Mouse (Mus musculus): ENCODE measurements around the gene Ccdc87.
"Not testable (repeated sequence)": the region's sequence is repeated elsewhere in the genome, so short reads cannot be mapped to it uniquely, and the experiment has no call there.

Gene Ccdc87

GRCm38 (mm10) chr19:4838526-4839140, 533 bp upstream of the Ccdc87 start:
- in situ Hi-C loops (cut with MboI, MseI), result no loop called here

- in situ Hi-C loops (cut with MboI, MseI), result no loop called here
Measured at GRCm38 (mm10) chr19:4840848-4841247, 1.7 kb downstream of the Ccdc87 start.

- in situ Hi-C loops (cut with MboI, MseI), result no loop called here
Measured at GRCm38 (mm10) chr19:4842611-4843010, 3.4 kb downstream of the Ccdc87 start.

DNA sequence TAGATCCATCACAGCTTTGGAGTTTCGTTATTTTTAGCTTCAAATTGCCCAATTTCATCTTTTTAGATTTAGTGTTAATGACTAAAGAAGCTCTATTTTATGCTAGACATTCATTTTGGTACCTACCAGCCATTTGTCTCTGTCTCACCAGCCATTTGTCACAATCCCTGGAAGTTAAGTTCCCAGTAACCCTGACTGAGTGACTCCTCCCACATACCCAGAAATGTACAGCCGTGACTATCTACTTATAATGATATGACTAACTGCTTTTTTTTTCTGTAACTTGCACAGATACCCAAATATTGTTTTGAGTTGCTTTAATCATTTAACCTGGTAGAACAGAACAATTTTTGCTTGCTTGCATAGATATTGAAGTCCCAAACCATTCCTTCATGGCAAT, 6.7 kb downstream of the Ccdc87 start:
- in situ Hi-C loops (cut with MboI, MseI), result no loop called here

GRCm38 (mm10) chr19:4847490-4847889, 8.3 kb downstream of the Ccdc87 start:
- in situ Hi-C loops (cut with MboI, MseI), result no loop called here

- in situ Hi-C loops (cut with MboI, MseI), result no loop called here
Measured at GRCm38 (mm10) chr19:4849800-4850199, 10.6 kb downstream of the Ccdc87 start.

DNA sequence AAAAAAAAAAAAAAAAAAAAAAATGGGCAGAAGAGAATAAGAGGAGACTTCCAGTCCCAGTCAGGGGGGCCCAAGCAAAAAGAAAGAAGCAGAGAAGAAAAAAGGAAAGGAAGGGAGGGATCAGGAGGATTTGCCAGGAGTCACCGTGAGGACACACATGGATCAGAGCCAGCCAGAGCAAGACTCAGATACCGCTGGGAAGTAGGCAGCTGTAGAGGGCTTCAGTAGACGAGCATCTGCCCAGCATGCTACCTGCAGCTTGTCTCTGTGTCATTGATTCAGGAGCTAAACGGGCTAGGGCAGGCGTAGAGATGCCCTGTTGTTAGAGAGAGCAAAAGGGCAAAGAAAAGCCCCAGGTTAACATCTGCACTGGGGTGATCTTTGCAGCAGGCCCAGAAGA, 11.1 kb downstream of the Ccdc87 start:
- in situ Hi-C loops (cut with MboI, MseI), result no loop called here

GRCm38 (mm10) chr19:4854552-4855469, 15.6 kb downstream of the Ccdc87 start, which contains the start of gene Ctsf:
Gene Ctsf, plus strand, starts transcription at chr19:4855130.
- in situ Hi-C loops (cut with MboI, MseI), result no loop called here

DNA sequence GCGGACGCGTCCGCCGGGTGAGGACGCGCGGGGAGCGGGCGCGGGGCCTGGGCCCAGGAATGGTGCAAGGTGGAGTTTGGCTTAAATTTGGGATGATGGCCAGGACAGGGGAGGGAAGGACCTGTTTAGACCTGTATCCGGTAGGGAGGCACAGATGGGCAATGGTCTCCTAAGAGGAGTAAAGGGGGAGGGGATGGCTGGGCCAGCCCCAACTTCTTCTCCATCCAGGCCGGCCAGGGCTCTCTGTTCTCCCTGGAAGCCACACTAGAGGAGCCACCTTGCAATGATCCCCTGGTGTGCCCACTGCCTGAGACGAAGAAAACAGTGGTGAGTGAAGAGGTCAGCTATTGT, 16.3 kb downstream of the Ccdc87 start:
- in situ Hi-C loops (cut with MboI, MseI), result no loop called here

- in situ Hi-C loops (cut with MboI, MseI), result no loop called here
Measured at GRCm38 (mm10) chr19:4855951-4856350, 16.8 kb downstream of the Ccdc87 start.

DNA sequence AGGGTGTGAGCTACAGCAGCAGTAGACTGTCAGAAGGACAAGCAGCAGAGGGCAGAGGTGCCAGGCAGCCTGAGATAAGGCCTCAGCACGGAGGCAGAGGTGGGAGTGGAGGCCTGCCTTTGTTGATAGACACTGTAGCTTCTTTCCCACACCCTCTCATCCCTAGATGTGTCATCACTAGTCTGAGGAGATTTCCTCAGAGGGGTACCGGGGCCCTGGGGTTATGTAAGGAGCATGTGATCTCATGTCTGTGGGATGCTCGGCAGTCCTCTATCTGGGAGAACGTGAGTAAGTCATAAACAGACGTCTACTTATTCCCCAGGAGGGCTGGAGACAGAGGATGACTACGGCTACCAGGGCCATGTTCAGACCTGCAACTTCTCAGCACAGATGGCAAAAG, 19.9 kb downstream of the Ccdc87 start:
- in situ Hi-C loops (cut with MboI, MseI), result no loop called here

DNA sequence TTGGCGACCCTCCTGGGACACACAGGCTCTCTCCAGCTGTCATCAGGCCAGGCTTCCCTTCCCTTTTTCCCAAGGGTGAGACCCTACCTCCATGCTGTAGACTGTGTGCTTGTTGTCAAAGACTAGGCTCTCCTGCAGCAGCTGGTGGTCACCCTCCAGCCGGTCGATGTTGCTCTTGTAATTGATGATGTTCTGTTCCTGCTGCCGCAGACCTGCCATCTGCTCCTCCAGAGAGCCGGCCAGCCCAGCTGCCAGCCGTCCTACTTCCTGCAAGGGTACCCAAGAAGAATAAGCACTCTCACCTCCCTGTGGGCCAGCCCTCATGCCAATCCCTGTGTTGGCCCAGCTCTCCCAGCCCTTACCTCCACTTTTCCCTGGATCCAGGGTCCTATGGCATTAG, 23.9 kb downstream of the Ccdc87 start:
- in situ Hi-C loops (cut with MboI, MseI), result no loop called here

DNA sequence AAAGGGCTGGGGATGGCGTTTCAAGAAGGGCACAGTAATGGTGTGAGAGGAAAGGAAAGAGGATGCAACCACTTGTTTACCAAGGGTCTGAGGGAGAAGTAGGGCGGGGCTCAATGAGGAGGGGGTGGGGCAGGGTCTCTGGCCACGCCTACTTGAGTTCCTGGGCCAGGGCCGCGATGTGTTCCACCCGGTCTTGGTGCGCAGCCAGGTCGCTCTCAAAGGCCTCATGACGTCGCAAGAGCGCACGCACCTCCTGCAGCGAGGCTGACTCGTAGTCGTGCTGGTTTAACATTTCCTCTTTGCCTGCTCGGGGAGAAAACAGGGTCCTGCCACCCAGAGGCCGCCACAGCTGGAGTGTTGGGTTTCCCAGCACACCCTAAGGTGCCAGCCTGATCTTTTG, 26.0 kb downstream of the Ccdc87 start:
- in situ Hi-C loops (cut with MboI, MseI), result no loop called here

GRCm38 (mm10) chr19:4874613-4875012, 35.4 kb downstream of the Ccdc87 start:
- in situ Hi-C loops (cut with MboI, MseI), result not testable (repeated sequence)

DNA sequence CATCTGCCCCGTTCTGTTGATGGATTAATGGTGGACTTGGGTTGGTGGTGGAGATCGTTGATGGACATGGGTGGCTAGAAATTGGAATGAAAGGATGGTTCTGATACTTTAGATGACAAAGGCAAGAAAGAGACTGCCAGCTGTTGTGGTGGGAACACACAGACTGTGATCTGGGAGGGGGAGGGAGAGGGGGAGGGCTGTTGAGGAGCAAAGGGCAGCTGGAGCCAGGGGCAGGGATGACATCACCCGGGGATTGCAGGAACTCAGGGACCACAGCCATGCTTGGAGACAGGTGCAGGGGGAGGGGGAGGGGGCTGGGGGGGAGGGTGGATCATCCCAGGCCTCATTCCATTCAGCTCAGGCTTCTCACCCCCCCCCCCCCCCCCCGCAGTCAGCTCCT, 37.1 kb downstream of the Ccdc87 start:
- in situ Hi-C loops (cut with MboI, MseI), result no loop called here

GRCm38 (mm10) chr19:4876755-4877154, 37.6 kb downstream of the Ccdc87 start:
- in situ Hi-C loops (cut with MboI, MseI), result no loop called here

- in situ Hi-C loops (cut with MboI, MseI), result no loop called here
Measured at GRCm38 (mm10) chr19:4877785-4878184, 38.6 kb downstream of the Ccdc87 start, which contains the start of gene Actn3. Gene Actn3, minus strand, starts transcription at chr19:4877909.

- in situ Hi-C loops (cut with MboI, MseI), result no loop called here
Measured at GRCm38 (mm10) chr19:4878405-4879323, 39.5 kb downstream of the Ccdc87 start, which contains the start of gene Zdhhc24. Gene Zdhhc24, plus strand, starts transcription at chr19:4878668.

DNA sequence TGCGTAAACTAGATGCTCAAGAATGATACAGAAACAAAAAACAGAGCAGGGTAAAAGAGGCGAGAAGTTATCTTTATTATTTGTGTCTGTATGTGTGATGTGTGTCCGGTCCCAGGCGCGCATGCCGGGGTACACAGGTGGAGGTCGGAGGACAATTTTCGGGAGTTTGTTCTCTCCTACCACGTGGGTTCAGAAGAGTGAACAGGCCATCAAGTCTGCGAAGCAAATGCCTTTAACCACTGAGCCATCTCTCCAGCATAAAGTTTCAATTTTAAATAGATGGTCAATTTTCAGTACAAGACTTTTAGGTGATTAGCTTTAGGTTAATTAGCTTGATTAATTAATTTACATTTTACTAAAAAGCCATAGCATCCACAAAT, 40.1 kb downstream of the Ccdc87 start:
- in situ Hi-C loops (cut with MboI, MseI), result no loop called here

DNA sequence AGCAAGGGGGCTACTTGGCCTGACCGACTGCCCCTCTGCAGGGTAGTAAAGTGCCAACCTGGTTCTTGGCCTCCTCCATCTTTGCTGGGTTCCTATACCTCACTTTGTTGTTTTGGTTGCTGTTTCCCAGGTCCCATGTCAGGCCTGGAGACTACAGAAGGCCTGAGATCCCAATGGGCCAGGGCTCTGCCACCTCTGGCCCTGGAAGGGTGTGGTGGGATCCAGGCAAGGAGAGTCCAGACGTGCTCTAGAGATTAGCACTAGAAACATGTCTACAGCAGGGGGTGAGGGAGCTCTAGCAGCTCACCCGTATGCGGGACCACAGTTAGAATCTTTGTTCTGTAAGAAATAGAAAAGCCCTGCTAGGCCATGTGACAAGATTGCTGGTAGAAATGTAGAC, 44.8 kb downstream of the Ccdc87 start:
- in situ Hi-C loops (cut with MboI, MseI), result no loop called here

- in situ Hi-C loops (cut with MboI, MseI), result no loop called here
Measured at GRCm38 (mm10) chr19:4889791-4890190, 50.6 kb downstream of the Ccdc87 start.

DNA sequence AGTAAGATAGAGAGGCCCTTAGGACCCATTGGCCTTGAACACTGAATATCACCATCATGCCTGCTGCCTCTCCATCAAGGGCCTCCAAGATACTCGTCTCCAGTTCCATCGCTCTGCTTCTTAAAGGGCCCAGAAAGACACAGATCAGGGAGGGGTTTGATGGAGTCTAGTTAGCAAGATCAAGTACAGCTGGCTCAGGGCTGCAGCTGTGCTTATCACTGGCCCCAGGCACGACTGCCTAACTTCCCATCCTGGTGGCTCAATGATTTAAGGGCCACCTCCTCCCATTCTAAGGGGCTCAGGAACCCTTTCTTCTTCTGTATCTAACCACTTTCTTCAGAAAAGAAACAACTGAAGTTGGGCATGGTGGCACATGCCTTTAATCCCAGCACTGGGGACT, 52.6 kb downstream of the Ccdc87 start:
- in situ Hi-C loops (cut with MboI, MseI), result no loop called here
